Mouse (Mus musculus) Muller cell, postnatal 12 days (primary cell): ENCODE results near the gene Ints2.

Source experiments
- DNase-seq: peaks from one replicate; pipeline ENCODE4 v3.0.0-alpha.2; 2015; ENCODE audit errors: inconsistent ontology term

Ints2 gene

DNA sequence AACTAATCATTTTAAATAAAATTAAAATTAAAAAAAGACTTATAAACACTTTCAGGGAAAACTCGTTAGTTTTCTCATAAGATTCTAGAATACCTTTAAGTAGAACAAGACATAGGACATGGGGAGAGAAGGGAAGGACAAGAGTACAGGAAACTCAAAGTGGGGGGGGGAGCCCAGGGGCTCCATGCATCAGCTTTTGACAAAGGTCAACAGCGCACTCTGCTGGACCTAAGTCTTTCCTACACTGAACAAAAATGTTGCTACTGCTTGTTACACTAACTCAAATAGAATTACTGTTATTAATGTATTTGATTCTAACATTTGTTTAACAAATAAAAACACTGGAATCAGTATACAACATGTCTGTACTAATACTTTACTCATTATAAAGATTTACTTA is 83.2 kb downstream of the Ints2 start:
- DNase-seq: peak; percentile 63

GRCm38 (mm10) chr11:86170743-86171142 is 86.6 kb downstream of the Ints2 start:
- DNase-seq: no peak
